Mouse (Mus musculus) midbrain, embryonic 16.5 days (tissue): Measurements from ENCODE around the gene Fam172a. TPM values are rescaled to one million over a fixed set of nuclear protein-coding genes. Genes with fewer than 3 reads are reported as not detected.
A peak's percentile ranks its signal among the peaks of the same experiment; 100 is the strongest.

ENCODE experiments used
- ATAC-seq: fragments of 200-750 bp; cut with Nextera tagmentation; 2 replicates; pipeline ENCODE4 v1.8.0; 2017; ENCODE audit warnings: moderate TSS enrichment
- H3K27ac ChIP-seq: fragments of 300-500 bp; sonication (generic); 2 replicates; pipeline ENCODE4 v1.5.1; 2014; ENCODE audit warnings: mild to moderate bottlenecking, low read length, mixed read lengths
- H3K27me3 ChIP-seq: fragments of 300-500 bp; sonication (generic); 2 replicates; pipeline ENCODE4 v1.6.1; 2014; ENCODE audit warnings: low read depth, low read length, mixed read lengths; ENCODE audit not compliant: control insufficient read depth, insufficient read depth
- H3K36me3 ChIP-seq: fragments of 300-500 bp; sonication (generic); 2 replicates; pipeline ENCODE4 v1.6.1; 2014; ENCODE audit warnings: mild to moderate bottlenecking, low read length, moderate library complexity, mixed read lengths; ENCODE audit not compliant: control insufficient read depth, insufficient read depth
- H3K4me1 ChIP-seq: fragments of 300-500 bp; sonication (generic); 2 replicates; pipeline ENCODE4 v1.6.1; 2014; ENCODE audit warnings: mild to moderate bottlenecking, low read length, mixed read lengths; ENCODE audit not compliant: control insufficient read depth, insufficient read depth
- H3K4me2 ChIP-seq: fragments of 300-500 bp; sonication (generic); 2 replicates; pipeline ENCODE4 v1.6.1; 2014; ENCODE audit warnings: mild to moderate bottlenecking, low read length, mixed read lengths
- H3K4me3 ChIP-seq: fragments of 300-500 bp; sonication (generic); 2 replicates; pipeline ENCODE4 v1.5.1; 2014; ENCODE audit warnings: low read depth, mild to moderate bottlenecking, low read length, moderate library complexity, mixed read lengths
- H3K9ac ChIP-seq: fragments of 300-500 bp; sonication (generic); 2 replicates; pipeline ENCODE4 v1.6.1; 2014; ENCODE audit warnings: low read depth, low read length, mixed read lengths
- H3K9me3 ChIP-seq: fragments of 300-500 bp; sonication (generic); replicated peaks from 2 replicates; pipeline ENCODE4 v1.6.1; 2014; ENCODE audit warnings: mild to moderate bottlenecking, low read length, mixed read lengths; ENCODE audit not compliant: control insufficient read depth, poor library complexity, severe bottlenecking
- WGBS: fragments of 180-500 bp; shearing (Covaris S2); extraction: QIAGEN DNeasy Blood & Tissue Kit; methylation state at CpG from one replicate; pipeline ENCODE4 v1.1.7; 2014; 5-methylcytosine and 5-hydroxymethylcytosine counted together
- polyA plus RNA-seq: library from polyadenylated mRNA; unstranded; fragments of >200 nt; fragmentation: Nextera tagmentation; extraction: Ambion mirVana; gene quantifications from 2 replicates; pipeline ENCODE4 v1.2.1, GENCODE M21; 2015

The Fam172a gene
- polyA plus RNA-seq, 1 experiment from 2014 or later = 43.0 TPM

DNA sequence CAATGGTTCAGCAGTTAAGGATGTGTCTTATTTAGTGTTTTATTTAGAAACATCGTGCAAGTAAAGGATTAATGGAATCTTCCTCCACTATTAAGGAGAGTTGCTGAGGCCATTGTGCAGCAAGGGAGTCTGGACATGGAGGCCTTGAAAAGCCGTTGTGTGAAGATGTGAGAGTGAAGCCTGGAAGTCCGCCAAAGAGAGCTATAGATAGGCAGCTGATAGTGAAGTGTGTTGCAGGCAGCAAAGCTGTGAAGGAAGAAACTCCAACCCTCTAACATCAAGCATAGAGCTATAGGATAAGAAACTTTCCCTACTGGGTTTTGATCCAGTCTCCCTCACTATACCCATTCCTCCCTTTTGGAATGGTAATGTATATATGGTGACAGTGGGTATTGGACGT, 385.9 kb downstream of the Fam172a start:
- no peak for ATAC-seq
- H3K27ac ChIP-seq = no peak overlapping the region
- 95% methylated on average over 4 of the region's 4 CpGs for WGBS
- no peak overlapping the region for H3K4me2 ChIP-seq
- H3K9ac ChIP-seq = no peak overlapping the region
- no peak overlapping the region for H3K4me3 ChIP-seq
- H3K36me3 ChIP-seq = no peaks in the 10 kb centered on the region
- H3K9me3 ChIP-seq = no peaks in the 10 kb centered on the region
- H3K4me1 ChIP-seq = no peaks in the 10 kb centered on the region
- no peaks in the 10 kb centered on the region for H3K27me3 ChIP-seq

DNA sequence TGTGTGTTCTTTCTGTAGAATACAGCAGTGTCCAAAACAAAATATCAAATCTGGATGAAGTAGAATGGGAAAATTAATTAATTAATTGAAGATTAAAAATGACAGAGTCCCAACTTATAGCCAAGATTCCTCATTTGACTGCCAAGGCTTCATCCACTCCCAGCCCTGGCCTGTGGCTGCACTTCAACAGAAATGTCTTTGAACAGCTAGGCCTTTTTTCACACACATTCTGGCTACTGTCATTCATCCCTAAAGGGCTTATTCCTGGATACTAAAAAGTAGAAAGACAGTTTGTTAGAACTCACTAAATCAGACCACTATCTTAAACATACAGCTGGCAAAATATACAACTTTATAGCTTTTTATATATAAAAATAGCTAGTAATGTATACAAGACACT, 388.9 kb downstream of the Fam172a start:
- ATAC-seq = no peak
- no peak overlapping the region for H3K9ac ChIP-seq
- H3K4me1 ChIP-seq = no peaks in the 10 kb centered on the region
- H3K9me3 ChIP-seq = no peaks in the 10 kb centered on the region
- no peaks in the 10 kb centered on the region for H3K36me3 ChIP-seq
- H3K27ac ChIP-seq = no peak overlapping the region
- H3K4me3 ChIP-seq = no peak overlapping the region
- H3K27me3 ChIP-seq = no peaks in the 10 kb centered on the region
- no peak overlapping the region for H3K4me2 ChIP-seq

DNA sequence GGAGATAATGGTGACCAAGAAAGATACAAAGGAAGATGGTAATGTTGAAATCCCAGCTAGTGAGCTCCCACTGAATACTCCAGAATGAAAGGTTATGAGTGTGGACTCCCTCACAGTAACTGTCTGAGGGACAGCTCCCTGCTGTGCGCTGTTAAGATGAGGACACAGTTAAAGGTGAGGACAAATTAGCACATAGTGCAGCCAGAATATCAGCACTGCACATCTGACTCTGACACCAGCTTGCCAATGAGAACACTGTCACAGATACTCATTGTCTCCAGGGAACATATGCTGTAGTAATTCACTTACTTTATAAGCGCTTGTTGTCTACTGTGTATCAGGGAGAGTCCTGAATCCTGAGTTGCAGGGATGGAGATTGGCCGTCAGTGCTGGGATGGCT, 390.1 kb downstream of the Fam172a start:
- Histone ChIP-seq H3K4me2 (no peak overlapping the region), H3K4me1 (no peaks in the 10 kb centered on the region), H3K27me3 (no peaks in the 10 kb centered on the region), H3K9ac (no peak overlapping the region), H3K4me3 (no peak overlapping the region), H3K9me3 (no peaks in the 10 kb centered on the region), H3K36me3 (no peaks in the 10 kb centered on the region), H3K27ac (no peak overlapping the region)
- WGBS = 78% methylated on average over 3 of the region's 3 CpGs
- no peak for ATAC-seq

DNA sequence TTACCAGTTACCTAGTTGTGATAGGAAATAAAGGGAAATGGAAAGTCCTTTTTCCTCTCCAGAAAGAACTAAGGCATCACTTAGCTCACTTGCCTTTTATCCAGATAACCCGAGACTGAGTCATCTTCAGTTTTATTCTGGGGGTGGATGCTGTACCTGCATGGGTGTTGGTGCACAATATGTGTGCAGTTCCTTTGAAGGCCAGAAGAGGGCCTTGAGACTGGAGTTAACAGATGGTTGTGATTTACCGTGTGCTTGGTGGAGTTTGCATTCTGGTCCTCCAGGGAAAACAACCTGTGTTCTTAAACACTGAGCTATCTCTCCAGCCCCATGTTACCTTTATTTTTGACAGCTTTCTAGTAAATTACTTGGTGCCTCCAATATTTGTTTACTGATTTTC, 392.5 kb downstream of the Fam172a start:
- no peak for ATAC-seq
- H3K27me3 ChIP-seq = no peaks in the 10 kb centered on the region
- WGBS = 84% methylated on average over 2 of the region's 2 CpGs

DNA sequence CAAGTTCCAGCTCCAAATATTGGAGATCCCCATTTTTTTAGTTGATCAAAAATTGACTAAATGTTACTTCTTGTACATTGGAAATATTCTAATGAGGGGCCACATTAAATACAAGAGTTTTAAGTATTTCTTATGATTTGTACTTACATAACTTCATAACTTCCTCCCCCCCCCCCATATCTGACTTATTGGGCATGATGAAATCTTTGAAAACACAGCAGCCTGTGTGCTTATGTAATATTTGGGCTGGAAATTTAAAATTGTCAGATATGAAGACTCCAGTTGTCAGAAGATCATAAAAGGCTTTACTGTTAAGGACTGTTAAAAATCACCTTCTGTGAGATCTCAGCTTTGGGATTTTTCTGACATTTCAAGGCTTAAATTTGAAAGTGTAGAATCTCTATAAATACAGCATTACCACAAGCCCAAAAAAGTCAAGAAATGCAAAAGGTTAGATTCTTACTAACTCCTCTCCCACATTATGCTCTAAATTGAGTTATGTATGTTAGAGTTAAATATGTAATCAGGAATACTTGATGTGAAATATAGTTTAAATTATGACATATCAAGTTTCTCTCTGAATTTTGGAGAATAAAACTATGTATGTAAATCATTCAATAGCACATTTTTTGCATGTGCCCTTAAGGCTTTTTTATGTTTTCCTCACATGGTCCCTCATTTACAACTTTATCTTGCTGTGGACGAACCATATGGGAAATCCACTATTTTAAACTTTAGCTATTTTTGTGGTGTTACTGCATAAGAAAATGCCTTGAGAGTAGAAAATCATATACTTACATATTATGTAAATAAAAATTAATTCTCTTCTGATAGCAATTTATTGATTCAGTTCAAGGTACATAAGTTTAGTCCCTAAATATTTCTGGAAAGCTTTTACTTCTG, 393.5 kb downstream of the Fam172a start:
- H3K9ac ChIP-seq = no peak overlapping the region
- whole genome bisulfite sequencing = 83% methylated on average over 1 of the region's 1 CpGs
- no peak overlapping the region for H3K27ac ChIP-seq
- H3K9me3 ChIP-seq = no peaks in the 10 kb centered on the region
- no peak overlapping the region for H3K4me3 ChIP-seq
- ATAC-seq = no peak
- no peaks in the 10 kb centered on the region for H3K27me3 ChIP-seq
- H3K4me1 ChIP-seq = peaks cover 4% of the 10 kb centered on the region; the same call in 1 of the 2 replicates
- no peak overlapping the region for H3K4me2 ChIP-seq
- no peaks in the 10 kb centered on the region for H3K36me3 ChIP-seq

More for the DNA sequence above, 392.5 kb downstream of the Fam172a start:
- H3K36me3 ChIP-seq = no peaks in the 10 kb centered on the region
- no peaks in the 10 kb centered on the region for H3K9me3 ChIP-seq
- no peak overlapping the region for H3K9ac ChIP-seq
- no peaks in the 10 kb centered on the region for H3K4me1 ChIP-seq
- H3K4me3 ChIP-seq = no peak overlapping the region
- no peak overlapping the region for H3K27ac ChIP-seq
- H3K4me2 ChIP-seq = no peak overlapping the region

DNA sequence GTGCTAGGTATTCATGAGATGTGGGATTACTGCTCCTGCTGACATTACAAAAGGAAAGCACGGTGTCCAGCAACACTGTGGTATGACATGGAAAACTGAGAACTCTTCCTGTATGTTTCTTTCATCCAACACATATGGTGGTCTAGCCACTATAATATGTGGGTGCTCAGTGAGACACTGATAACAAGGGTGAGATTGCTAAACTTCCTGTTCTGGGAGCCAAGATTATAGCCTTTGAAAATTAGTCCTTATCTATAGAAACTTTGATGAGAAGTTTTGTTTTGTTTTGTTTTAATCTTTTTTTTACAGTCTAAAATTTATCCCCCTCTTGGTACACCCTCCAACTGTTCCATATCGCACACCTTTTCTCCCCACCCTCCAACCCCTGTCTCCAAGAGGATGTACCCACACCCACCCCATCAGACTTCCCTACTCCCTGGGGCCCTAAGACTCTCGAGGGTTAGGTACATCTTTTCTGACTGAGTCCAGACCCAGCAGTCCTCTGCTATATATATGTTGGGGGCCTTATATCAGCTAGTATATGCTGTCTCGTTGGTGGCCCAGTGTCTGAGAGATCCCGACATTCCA, 397.1 kb downstream of the Fam172a start:
- peaks cover 4% of the 10 kb centered on the region; the same call in 1 of the 2 replicates for H3K4me1 ChIP-seq

DNA sequence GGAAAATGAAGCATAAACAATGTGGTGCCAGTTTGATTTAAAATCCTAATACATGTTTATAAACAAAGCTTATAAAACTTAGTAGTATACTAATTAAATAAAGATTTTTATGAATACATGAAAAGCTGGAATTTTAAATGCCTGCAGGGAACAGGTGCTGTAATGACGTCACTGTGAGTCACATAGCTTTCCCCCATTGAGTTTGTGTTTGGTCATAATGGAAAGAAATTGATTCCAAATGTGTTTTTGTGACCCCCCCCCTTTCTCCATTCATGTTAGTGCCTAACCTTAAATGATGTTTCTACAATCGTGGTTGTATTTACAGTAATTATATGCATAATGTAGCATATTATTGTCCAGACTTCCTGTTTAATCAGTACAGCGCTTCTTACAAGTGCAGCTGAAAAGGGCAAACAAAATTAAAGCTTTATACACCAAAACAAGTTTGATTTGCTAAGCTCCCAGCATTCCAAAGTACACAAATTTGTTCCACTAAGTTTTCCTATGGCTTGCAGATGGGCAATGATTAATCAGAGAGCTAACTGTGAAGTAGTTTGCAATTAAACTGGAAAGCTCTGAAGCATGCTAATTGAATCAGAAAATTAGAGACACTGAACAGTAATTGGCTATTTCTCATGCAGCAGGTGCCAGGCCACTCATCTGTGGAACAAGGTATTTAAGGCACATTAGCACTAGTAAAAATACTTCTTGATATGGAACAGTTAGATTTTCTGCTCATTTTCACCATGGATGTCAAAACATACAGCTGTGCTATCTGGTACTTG, 398.1 kb downstream of the Fam172a start:
- 61% methylated on average over 3 of the region's 3 CpGs for WGBS
- no peak overlapping the region for H3K4me2 ChIP-seq
- H3K27me3 ChIP-seq = no peaks in the 10 kb centered on the region
- no peaks in the 10 kb centered on the region for H3K9me3 ChIP-seq
- no peak overlapping the region for H3K4me3 ChIP-seq
- ATAC-seq = peak; percentile 40; the same call in 1 of the 2 replicates
- no peak overlapping the region for H3K9ac ChIP-seq
- no peak overlapping the region for H3K27ac ChIP-seq
- no peaks in the 10 kb centered on the region for H3K36me3 ChIP-seq
- peaks cover 4% of the 10 kb centered on the region; the same call in 1 of the 2 replicates for H3K4me1 ChIP-seq

More for the DNA sequence above, 397.1 kb downstream of the Fam172a start:
- H3K27me3 ChIP-seq = no peaks in the 10 kb centered on the region
- no peaks in the 10 kb centered on the region for H3K9me3 ChIP-seq
- H3K9ac ChIP-seq = no peak overlapping the region
- no peak overlapping the region for H3K4me3 ChIP-seq
- no peak for ATAC-seq
- no peak overlapping the region for H3K27ac ChIP-seq
- H3K36me3 ChIP-seq = no peaks in the 10 kb centered on the region
- 81% methylated on average over 5 of the region's 5 CpGs for WGBS
- no peak overlapping the region for H3K4me2 ChIP-seq

DNA sequence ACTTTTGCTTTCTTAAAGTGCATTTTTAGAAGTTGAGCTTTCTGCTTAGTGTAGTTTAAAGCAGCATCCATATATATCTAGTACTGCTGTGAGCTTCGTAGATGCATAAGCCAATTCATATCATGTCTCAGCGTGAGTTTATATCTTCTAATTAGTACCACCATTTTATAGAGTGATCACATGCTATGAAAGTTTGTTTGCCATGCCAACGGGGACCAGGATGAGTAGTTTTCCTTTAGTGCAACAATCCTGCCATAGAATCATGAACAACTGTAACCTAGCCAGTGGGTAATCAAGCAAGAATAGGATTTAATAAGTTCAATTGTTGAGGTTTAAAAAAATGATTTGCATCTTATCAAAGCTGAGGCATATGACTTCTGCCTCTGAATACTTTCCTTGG, 398.8 kb downstream of the Fam172a start:
- Histone ChIP-seq H3K4me3 (no peak overlapping the region), H3K27me3 (no peaks in the 10 kb centered on the region), H3K36me3 (no peaks in the 10 kb centered on the region), H3K4me1 (peaks cover 4% of the 10 kb centered on the region; the same call in 1 of the 2 replicates), H3K27ac (no peak overlapping the region), H3K9ac (no peak overlapping the region), H3K4me2 (no peak overlapping the region), H3K9me3 (no peaks in the 10 kb centered on the region)
- no peak for ATAC-seq
- 77% methylated on average over 3 of the region's 3 CpGs for WGBS
